Mouse (Mus musculus): ENCODE results near the gene Cttnbp2nl.

The Cttnbp2nl gene

DNA sequence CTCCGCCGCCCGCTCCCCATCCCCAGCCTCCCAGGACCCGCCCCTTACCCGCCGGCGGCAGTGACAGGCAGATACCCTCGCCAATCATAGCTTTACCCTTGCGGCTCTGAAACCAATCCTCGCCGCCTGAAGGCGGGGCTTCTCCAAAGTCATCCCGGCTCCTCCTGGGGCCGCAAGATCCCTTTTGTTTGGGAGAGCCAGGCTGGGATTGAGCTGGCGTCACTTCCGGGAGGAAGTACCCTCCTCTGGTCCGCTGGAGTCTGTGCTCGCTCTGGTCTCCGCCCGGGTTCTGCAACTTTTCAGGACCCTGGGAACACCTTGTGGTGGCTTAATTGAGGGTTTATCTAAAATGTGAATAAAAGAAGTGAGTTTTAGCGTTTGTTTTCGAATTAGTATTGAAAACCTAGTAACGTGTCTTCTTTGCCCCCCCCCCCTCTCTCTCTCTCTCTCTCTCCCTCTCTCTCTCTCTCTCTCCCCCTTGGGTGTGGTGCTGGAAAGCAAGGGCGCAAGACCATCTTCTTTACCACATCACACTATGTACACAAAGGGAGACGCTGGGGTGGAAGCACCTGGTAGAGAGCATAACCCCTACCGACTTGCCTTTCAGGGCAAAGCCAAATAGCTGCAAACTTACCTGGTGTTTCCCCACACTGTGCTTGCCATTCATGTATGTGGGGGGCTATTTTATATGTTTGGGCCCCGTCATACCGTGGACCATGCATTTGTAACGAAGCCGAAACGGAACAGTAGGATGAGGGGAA lies at the start of gene Cttnbp2nl:
Gene Cttnbp2nl (minus strand): TSS at position 210 of the 761 bp plus-strand sequence.
- peak; percentile 99 for DNase-seq (ENCODE audit: low read depth, low spot score)

DNA sequence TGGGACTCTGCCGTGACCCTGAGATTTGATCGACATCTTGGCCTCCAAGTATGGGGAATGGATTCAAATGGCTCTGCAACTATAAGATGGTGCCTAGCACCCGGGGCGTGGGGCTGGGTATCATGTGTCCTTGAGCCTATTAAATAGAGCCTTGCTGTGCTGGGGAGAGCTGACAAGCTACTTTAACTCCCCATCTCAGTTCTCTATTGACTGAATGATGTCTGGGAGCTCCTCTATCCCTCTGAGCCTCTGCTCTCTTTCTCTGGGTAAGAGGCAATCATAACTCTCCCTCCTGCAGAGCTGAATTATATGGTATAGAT lies 47.3 kb upstream of the Cttnbp2nl start:
- no peak for DNase-seq (ENCODE audit: low read depth, low spot score)

DNA sequence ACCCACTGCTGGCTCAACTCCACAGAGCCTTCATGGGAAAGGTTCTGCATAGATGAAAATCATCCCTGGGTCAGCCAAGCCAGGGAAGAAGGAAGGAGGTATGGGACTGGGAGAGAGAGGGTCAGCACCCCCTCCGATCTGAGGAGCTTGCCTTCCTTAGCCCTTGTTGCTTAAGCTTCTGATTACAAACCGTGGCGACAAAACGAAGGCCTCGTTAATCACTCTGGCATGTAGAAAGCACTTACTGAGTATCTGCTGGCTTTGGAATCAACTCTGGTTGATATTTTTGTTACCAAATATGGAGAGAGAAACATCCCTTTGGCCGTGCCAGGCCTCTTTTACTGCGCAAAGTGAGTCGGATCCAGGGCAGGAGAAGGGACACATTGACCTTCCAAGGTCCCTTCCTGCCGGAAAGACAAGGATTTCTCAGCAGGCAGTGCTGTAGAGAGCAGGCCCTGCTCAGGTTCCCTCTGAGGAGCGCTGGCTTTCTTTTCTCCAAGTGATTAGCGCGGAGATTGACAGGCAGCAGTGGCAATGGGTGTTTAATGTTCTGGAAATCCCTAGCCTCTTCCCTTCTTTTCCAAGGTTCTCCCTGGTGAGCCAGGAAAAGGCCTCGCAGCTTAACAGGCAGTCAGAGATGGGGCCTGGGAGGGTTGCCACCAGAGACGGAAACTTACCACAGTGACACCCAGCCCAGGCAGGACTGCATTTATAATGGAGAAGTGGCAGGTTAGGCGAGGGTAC lies 46.8 kb upstream of the Cttnbp2nl start:
- no peak for DNase-seq (ENCODE audit: low read depth, low spot score)

DNA sequence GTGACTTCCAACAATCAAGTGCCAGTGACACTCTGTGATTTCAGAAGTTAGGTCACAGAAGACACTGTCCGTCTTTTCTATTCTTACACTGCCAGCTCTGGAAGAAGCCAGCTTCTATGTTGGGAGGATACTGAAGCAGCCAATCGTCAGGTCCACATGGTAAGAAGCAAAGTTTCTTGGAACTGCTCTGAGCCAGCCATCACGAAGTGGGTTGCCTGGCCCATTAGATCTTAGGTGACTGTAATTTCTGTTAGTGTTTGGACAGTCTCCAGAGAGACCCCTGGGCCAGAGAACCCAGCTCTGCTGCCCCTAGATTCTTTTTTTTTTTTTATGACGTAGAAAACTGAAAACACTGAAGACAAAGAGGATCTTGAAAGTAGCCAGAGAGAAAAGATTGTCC lies 44.6 kb upstream of the Cttnbp2nl start:
- no peak for DNase-seq (ENCODE audit: low read depth, low spot score)

DNA sequence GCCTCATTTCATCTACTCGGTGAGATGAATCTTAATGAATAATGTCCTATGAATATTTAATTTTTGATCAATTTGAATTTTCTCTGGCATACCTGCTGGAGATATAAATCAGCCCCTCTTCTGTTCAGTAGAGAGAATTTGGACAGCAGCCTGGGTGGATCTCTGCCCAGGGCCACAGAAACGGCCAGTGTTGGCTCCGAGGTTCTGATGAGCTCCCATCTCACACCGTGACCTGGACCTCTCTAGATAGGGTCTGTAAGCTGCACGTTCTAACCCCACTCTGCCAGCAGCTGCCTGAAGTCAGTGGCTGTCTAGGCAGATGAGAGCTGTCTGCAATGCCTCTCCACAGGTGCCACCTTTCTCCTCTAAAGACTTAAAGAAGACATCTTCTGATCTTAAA lies 42.1 kb upstream of the Cttnbp2nl start:
- no peak for DNase-seq (ENCODE audit: low read depth, low spot score)

DNA sequence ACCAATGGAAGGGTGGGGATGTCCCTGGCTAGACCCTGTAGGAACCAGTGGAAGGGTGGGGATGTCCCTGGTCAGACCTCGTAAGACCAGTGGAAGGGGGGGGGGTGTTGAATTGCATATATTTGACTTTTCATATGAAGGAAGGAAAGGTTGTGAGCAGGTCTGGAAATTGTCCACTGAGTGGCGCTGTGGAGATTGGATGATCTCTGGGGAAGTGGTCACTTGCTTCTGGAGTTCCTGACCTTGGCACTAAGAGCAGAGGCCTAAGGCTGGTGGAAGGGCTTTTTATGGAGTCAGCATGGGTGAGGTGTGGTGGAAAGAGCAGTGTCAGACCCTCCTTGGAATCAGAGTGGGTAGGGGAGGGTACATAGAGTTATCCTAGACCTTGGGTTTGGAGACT lies 41.5 kb upstream of the Cttnbp2nl start:
- DNase-seq (ENCODE audit: low read depth, low spot score): peak; percentile 15

DNA sequence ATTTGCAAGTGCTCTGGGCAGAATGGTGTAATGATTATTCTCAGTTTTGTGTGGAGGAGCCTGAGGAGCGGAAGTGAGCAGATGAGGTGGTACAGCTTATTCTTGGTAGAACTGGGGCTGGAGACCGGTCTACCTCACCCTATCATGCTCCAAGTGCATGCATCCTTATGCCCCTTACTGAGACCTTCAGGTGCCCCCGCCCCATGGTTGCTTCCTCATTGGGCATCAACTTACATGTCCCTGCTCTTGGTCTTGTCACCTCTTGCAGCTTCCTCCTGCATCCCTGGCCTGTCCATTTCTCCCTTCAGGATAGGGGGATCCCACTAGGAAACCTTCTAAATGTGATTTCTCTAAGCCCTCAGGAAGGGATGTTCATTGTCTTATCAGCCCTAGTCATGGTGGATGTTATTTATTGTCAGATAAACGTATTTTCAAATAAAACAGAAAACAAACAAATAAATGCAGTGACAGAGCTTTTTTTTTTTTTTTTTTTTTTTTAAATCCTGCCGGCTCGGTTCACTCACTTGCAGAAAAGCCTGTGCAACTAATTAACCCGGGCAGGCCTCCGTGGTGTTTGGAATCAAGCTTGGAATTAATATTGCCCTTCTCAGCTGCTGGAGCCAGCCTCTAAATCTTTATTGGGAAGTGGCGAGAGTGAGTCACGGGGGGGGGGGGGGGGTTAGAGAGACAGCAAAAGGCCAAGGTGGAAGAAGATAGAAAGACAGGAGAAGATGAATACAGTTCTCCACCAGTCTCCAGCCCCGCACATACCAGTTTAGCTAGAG lies 40.0 kb upstream of the Cttnbp2nl start:
- no peak for DNase-seq (ENCODE audit: low read depth, low spot score)

DNA sequence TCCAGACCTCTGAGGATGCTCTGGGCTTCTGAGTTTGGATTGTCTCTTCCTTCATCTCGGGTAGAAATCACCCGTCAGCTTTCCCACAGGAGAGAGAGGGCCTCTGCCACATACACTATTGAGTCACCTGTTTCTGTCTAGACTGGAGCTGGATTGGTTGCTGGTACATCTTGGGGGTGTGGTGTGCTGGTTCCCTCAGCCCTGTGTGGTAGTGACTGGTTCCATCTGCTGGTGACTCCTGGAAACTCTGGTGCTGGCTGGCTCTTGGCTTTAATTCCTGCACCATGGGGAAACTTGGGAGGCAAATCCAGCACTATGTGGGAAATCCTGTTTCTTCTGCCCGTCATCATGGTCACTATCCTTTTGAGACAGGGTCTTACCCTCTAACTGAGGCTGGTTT lies 38.0 kb upstream of the Cttnbp2nl start:
- peak; percentile 79 for DNase-seq (ENCODE audit: low read depth, low spot score)

DNA sequence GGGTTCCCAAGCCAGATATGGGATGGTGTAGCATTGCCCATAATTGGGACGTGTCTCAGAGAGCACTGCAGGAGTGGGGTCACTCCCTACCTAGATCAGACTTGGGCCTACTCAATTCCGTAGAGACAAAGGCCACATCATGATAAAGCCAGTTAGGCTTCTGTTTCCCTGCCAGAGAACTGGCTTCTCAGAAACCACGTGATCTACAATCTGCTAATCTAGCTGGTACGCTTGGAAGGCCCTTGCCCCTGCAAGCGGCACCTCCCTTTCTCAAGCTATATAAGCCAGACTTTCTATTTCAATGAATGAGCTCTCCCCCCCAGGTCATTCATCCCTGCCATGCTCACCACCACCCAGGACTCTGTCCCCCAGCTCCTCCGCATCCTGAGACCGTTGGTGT lies 37.2 kb upstream of the Cttnbp2nl start:
- no peak for DNase-seq (ENCODE audit: low read depth, low spot score)

DNA sequence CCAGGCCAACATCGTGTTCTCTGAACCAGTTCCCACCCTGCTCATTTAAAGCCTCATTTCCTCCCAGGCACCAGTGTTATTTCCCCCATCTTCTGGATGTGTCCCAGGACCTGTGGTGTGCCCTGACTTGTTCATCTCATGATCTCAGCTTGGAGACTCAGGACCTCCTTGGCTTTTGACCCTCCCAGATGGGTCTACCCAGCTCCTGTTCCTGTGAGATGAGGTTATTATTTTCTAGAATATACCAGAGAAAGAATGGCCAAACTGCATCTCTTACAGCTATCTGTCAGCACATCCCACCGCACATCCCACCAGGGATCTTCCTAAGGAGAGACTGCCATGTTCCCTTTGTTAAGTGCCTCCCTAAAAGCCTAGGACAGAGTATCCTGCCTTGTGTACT lies 35.7 kb upstream of the Cttnbp2nl start:
- DNase-seq (ENCODE audit: low read depth, low spot score): no peak

DNA sequence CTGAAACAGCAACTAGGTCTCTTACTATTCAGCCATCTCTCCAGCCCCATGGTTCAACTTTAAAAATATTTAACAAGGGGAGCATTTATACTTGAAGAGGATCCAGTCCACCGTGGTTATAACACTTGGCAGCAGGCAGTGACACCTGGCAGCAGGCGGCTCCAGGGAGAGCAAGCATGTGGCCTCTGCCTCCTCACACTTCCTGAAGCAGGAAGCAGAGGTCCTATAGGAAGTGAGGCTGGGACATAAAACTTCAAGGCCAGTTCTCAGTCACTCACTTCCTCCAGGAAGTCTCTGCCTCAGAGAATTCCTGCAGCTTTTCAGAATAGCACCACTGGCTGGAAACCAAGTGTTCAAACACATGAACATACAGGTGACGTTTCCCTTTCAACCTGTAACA lies 34.4 kb upstream of the Cttnbp2nl start:
- DNase-seq (ENCODE audit: low read depth, low spot score): no peak

DNA sequence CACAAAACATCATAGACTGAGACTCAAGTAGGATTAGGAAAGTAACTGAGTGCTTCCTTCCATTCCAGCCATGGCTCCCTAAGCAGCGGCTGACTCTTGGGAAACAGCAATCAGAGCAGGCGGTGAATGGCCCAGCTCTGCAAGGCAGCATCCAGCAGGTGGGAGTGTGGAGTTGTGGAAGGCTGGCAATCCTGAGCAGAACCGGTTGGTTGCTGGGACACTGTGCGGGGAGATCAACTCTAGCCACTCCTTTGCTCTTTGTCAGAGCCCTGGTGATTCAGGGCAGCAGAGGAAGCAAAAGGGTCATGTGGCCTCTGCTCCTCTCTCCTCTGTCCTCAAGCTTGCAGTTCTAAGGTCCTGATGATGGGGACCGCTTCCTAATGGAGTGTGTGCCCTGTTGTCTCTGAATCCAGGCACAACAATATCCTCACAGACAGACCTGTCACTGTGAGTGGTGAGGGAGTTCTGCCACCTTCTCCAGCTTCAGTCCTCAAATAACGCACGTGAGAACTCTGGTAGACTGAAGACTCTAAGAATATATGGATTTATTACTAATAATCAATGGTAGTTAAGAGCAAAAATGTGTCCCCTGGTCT lies 25.4 kb upstream of the Cttnbp2nl start:
- DNase-seq (ENCODE audit: low read depth, low spot score): peak; percentile 79

DNA sequence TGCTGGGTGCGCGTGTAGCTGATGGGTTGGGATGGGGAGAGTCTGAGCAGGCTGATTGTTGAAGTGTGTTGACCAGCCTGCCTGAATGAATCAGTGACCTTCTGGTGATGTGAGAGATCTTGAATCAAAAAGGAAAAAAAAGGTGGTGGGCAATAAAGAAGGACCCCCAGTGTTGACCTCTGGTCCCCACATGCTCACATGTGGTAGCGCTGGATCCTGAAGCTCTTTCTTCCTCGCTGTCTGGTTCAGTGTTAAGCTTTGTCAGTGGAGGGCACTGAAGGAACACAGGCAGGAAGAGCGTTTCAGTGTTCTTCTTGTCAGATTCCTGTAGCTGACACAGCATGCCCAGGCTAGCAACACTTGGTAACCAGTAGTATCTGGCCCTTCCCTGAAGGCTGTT lies 22.9 kb upstream of the Cttnbp2nl start:
- no peak for DNase-seq (ENCODE audit: low read depth, low spot score)

DNA sequence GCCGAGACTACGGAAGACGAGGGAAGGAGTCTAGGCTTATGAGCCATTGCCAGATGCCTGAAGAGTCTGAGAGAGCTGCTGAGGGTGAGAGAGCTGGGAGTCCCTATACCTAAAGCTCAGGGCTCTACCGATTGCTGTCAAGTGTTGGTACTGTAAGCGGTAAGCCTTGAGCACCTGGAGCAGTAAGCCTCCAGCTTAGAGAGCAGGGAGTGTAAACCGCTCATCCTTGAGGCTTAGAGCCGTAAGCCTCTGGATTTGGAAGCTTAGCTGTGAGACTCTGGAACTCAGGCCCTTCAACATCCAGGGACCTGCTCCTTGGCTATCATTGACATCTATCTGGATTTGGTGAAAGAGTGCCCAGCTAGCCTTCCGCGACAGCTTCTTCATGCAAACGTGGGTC lies 19.6 kb upstream of the Cttnbp2nl start:
- DNase-seq (ENCODE audit: low read depth, low spot score): no peak

DNA sequence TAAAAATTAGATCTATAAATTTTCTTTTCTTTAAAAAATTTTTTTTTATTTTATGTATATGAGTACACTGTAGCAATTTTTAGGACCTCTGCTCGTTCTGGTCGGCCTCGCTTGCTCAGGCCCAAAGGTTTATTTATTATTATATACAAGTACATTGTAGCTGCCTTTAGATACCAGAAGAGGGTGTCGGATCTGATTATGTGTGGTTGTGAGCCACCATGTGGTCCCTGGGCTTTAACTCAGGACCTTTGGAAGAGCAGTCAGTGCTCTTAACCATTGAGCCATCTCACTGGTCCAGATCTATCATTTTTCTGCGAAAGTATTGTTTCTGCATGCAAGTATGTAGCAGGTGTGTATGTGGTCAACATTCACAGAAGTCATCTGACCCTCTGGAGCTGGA lies 18.3 kb upstream of the Cttnbp2nl start:
- DNase-seq (ENCODE audit: low read depth, low spot score): no peak

DNA sequence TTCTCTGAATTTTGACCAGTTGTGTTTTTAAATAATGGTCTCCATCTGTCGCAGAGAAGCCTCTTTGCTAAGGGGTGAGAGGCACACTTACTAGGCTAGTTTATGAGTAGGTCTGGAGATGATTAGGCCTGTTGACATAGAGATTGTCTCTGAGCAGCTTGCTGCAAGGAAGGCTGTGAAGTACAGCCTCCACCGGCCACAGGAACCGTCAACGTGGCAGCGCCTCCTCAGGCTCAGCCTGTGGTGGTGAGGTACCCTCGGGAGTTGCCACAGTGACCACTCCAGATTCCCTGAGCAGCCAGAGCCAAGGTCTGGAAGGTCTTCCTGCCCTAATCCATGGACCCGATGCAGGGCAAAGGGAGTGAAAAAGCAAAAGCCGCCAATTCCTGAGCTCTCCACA lies 17.6 kb upstream of the Cttnbp2nl start:
- DNase-seq (ENCODE audit: low read depth, low spot score): no peak

DNA sequence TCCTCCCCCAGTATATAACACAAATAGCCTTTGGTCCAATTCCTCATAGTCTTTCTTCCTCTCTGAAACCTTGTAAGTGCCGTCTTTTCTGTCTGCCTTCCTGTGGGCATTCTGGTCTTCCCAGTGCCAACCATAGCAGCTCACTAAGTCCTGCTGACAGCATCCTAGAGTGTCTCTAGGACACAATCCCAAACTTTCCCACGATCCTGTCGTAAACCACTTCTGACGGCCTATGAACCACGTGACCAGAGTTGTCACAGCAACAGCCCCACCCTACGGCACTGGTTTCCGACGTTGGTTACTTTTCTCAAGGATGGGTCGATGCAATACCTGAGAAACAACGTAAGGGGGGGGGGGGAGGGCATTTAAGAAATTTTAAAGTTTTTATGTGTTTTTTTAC lies 13.6 kb upstream of the Cttnbp2nl start, which contains the start of gene 4930564D02Rik:
Gene 4930564D02Rik (plus strand): TSS at position 301 of the 400 bp plus-strand sequence.
- DNase-seq (ENCODE audit: low read depth, low spot score): peak; percentile 38

DNA sequence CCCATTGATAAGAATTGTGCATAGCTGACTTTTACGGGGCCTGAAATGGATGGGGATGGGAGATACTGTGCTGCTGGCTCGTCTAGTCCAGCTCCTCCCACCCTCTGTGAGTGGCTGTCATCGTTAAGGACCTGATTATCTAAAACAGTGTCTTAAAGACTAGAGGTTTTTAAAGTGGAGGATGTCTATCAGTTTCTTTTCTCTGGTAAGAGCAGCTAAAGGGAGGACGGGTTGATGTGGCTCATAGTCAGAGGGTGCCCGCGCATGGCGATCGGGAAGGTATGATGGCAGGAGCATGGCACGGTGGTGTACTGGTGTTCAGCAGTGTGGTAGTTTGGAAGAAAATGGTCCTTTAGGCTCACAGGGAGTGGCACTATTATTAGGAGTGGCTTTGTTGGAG lies 9.7 kb upstream of the Cttnbp2nl start:
- no peak for DNase-seq (ENCODE audit: low read depth, low spot score)

DNA sequence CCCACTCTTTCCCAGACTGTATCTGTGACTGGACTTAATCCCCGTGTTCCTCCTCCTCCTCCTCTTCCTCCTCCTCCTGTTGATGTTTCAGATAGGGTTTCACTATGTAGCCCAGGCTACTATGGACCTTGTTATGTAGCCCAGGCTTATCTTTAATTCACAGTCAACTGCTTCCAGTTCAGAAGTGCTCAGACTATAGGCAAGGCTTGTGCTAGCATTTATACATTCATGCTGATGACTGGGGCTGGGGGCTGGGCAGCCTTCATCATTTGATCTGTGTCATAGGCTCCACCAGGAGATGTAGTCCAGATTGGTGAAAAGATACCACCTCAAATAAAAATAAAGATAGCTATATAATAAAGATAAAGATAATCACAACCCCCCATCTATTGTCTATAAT lies 9.0 kb upstream of the Cttnbp2nl start:
- DNase-seq (ENCODE audit: low read depth, low spot score): no peak

DNA sequence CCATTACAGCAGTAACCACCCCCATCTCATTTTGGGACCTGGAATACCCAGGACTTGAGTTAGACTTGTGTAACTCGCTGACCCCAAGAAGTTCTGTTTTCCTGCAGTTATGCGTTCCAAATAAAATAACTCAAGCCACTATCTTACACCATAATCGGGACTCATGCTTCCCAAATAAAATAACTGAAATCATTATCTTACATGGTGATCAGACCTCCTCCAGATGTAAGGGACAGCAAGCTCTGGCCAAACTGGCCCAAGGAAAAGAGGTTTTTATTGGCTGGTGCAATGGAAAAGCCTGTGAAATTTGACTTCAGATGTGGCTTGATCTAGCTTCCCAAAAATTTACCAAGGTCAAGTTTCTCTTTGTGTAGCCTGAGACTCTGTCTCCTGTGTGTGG lies 8.6 kb upstream of the Cttnbp2nl start:
- DNase-seq (ENCODE audit: low read depth, low spot score): no peak

DNA sequence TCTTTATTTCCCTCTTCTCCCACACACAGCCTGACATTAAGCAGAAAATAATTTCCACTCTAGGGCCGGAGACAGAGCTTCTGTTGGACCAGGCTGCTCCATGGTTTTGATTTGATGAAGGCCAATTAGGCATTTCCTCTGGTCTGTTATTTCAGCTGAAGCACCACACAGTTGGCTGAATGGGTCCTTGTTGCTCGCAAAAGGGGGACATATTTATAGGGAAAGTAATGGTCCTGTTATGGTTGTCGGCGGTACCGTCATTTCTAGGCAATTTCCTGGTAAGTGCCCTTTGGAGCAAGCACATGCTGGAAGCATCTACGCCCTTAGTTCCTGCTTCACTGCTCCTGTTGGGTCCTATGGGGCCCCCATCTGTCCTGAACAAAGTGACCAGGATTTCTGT lies 8.0 kb upstream of the Cttnbp2nl start:
- no peak for DNase-seq (ENCODE audit: low read depth, low spot score)

DNA sequence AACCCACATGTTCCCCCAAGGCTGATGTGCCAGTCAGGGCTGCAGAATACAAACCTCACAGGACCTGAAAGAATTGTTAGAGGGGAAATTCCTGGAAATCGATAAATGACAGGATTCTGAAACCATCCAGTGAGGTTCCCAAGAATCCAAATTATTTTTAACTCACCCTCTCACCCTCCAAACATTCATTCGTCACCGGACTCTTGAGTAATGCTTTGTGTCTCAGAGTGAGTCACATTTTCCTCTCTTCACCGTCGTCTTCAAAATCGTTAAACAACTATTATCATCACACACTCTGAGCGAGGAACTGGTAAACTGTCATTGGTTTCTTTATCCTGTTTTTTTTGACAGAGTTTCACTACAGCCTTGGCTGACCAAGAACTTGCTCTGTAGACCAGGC lies 7.0 kb upstream of the Cttnbp2nl start:
- no peak for DNase-seq (ENCODE audit: low read depth, low spot score)
